Mouse (Mus musculus) right cerebral cortex, postnatal 36 days (tissue): ENCODE measurements around the gene Cbx8.
A peak's percentile ranks its signal among the peaks of the same experiment; 100 is the strongest.

Source experiments
- DNase-seq, 2 experiments: peaks; one replicate each; pipeline ENCODE4 v3.0.0; 2022; ENCODE audit warnings: low spot score in 2 of 2, mixed read lengths in 1 of 2

The Cbx8 gene

GRCm38 (mm10) chr11:119048133-119048510 lies 7.4 kb upstream of the Cbx8 start:
- DNase-seq: no peak

- DNase-seq: no peak
Measured at GRCm38 (mm10) chr11:119047261-119048132, 6.7 kb upstream of the Cbx8 start.

GRCm38 (mm10) chr11:119046601-119047245 lies 6.0 kb upstream of the Cbx8 start:
- DNase-seq: no peak

- no peak for DNase-seq
Measured at GRCm38 (mm10) chr11:119044551-119045337, 4.0 kb upstream of the Cbx8 start.

GRCm38 (mm10) chr11:119043761-119044550 lies 3.2 kb upstream of the Cbx8 start:
- DNase-seq: no peak

GRCm38 (mm10) chr11:119043273-119043540 lies 2.4 kb upstream of the Cbx8 start:
- DNase-seq: no peak

- DNase-seq: no peak
Measured at GRCm38 (mm10) chr11:119042466-119043272, 1.9 kb upstream of the Cbx8 start.

GRCm38 (mm10) chr11:119041750-119042465 lies 1.1 kb upstream of the Cbx8 start:
- DNase-seq: no peak

- peak in 1 of 2 experiments; percentile 53 for DNase-seq
Measured at GRCm38 (mm10) chr11:119041325-119041716, 552 bp upstream of the Cbx8 start.

- no peak for DNase-seq
Measured at GRCm38 (mm10) chr11:119039732-119040512, 847 bp downstream of the Cbx8 start.

GRCm38 (mm10) chr11:119038744-119039484 lies 1.9 kb downstream of the Cbx8 start:
- DNase-seq: no peak

- no peak for DNase-seq
Measured at GRCm38 (mm10) chr11:119037780-119038401, 2.9 kb downstream of the Cbx8 start.

- no peak for DNase-seq
Measured at GRCm38 (mm10) chr11:119036934-119037779, 3.6 kb downstream of the Cbx8 start.

- no peak for DNase-seq
Measured at GRCm38 (mm10) chr11:119036447-119036846, 4.3 kb downstream of the Cbx8 start.

GRCm38 (mm10) chr11:119035686-119036165 lies 5.0 kb downstream of the Cbx8 start:
- no peak for DNase-seq

GRCm38 (mm10) chr11:119035094-119035685 lies 5.6 kb downstream of the Cbx8 start:
- DNase-seq: no peak

- DNase-seq: no peak
Measured at GRCm38 (mm10) chr11:119034635-119035034, 6.1 kb downstream of the Cbx8 start.
